Mouse (Mus musculus): ENCODE measurements around the gene Zbtb8a.

- TF ChIP-seq CTCF (IDR thresholded peaks at IDR 0.05; ENCODE audit: insufficient read depth, low read depth, low read length), result no peak
- no peak for TF ChIP-seq POLR2A (IDR thresholded peaks at IDR 0.05; ENCODE audit: insufficient read depth, low read depth, low read length)
Observed at GRCm38 (mm10) chr4:129418321-129418720, 40.4 kb upstream of the Zbtb8a start.
